Mouse (Mus musculus) stomach, postnatal 0 days (tissue): ENCODE results near the gene Limd2.

Experiments used
- CTCF ChIP-seq: IDR thresholded peaks from 2 replicates; pipeline ENCODE4 v1.5.1; 2016; ENCODE audit warnings: antibody characterized with exemption, low read depth, mild to moderate bottlenecking, moderate library complexity
- EP300 ChIP-seq: optimal IDR thresholded peaks from 2 replicates; pipeline ENCODE3; 2016; ENCODE audit warnings: antibody characterized with exemption

DNA sequence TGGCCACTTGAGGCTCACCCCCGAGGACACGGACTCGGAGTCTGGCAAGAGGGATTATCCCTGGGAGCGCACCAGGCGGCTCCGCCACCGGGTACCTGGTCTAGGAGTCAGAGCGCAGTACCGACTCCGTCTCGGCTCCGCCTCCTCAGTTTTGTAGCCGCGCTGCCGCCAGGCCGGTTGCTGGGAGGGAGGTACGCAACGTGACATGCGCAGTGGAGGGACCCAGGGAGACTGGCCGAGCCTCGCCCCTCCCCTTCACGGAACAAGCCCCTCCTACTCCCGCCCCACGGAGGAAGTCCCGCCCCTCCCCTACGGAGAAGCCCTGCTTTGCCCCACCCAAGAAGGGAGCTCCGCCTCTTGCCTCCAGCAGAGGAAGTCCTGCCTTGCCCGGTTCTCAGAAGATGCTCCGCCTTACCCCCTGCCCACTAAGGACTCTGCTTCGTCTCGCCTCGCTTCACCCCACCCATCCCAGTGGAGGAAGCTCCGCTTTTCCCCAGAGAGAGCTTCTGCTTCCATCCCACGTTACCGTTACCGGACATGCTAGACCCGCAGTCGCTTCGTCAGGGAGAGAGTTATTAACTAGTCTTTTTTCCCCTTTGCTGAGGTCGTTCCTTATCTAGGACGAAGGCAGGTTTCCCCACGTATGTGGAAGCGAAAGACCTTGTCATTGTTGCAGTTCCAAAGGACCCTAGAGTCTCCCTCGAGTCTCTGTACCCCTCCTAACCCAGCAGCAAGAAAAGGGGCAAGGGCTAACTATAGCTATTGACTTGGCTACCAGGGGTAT is 32.9 kb upstream of the Limd2 start:
- TF ChIP-seq CTCF (no peak; the same call in 1 of the 2 replicates), EP300 (no peak)
